Mouse (Mus musculus) lung, adult 2 months (tissue): ENCODE data around the gene Tm9sf2. TPM values are rescaled to one million over a fixed set of nuclear protein-coding genes. Genes with fewer than 3 reads are reported as not detected.

Experiments
- DNase-seq: peaks from one replicate; pipeline ENCODE4 v3.0.0; 2022
- H3K4me1 ChIP-seq: fragments of 200-500 bp; 2 replicates; pipeline ENCODE4 v1.6.1; 2011; ENCODE audit warnings: low read length; ENCODE audit not compliant: control insufficient read depth, insufficient read depth
- H3K4me3 ChIP-seq: fragments of 200-500 bp; replicated peaks from 2 replicates; pipeline ENCODE3; 2011; ENCODE audit warnings: low read depth, mild to moderate bottlenecking, control low read depth, low read length; ENCODE audit errors: extremely low read depth
- CTCF ChIP-seq: fragments of 200-500 bp; IDR thresholded peaks from 2 replicates; pipeline ENCODE4 v1.5.1; 2011; ENCODE audit warnings: mild to moderate bottlenecking, low read length, control low read depth; ENCODE audit not compliant: insufficient read depth
- POLR2A ChIP-seq: fragments of 200-500 bp; IDR thresholded peaks from 2 replicates; pipeline ENCODE4 v1.6.1; 2011; ENCODE audit warnings: low read depth, mild to moderate bottlenecking, control low read depth, low read length, borderline replicate concordance; ENCODE audit errors: extremely low read depth
- WGBS: fragments of 180-500 bp; shearing (Covaris S2); methylation state at CpG from one replicate; pipeline ENCODE4 v1.1.7; 2018; 5-methylcytosine and 5-hydroxymethylcytosine counted together
- polyA plus RNA-seq: library from polyadenylated mRNA; depleted of rRNA; stranded (reverse); fragments of >200 nt; gene quantifications from 2 replicates; pipeline ENCODE4 v1.2.3, GENCODE M21; 2012

Tm9sf2 gene
- polyA plus RNA-seq, 1 experiment = 188 TPM

DNA sequence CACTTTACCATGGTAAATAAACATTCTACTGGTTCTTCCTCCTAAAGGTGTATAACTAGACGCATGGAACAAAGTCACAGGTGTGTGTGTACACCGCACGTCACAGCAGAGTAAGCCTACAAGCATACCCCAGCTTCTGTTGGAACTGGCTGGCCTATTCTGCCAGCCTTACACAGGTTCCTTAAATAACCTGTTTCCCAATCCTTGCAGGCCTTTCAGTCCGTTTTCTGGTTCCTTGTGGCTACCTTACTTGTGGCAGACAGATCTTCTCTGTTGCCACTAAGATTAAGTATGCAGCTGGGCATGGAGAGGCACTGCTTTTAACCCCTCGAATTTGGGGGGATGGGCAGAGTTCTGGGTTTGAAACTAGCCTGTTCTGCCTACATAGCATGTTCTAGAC, 5.5 kb downstream of the Tm9sf2 start:
- no peak for DNase-seq
- Histone ChIP-seq H3K4me1 (peaks cover 12% of the 10 kb centered on the region), H3K4me3 (no peak overlapping the region)
- TF ChIP-seq CTCF = no peak
- TF ChIP-seq POLR2A = no peak
- WGBS = 75% methylated on average over 5 of the region's 5 CpGs

GRCm38 (mm10) chr14:122116200-122116599, 9.4 kb downstream of the Tm9sf2 start:
- TF ChIP-seq CTCF = no peak
- TF ChIP-seq POLR2A = no peak
- DNase-seq = no peak
- WGBS = 85% methylated on average over 1 of the region's 1 CpGs
- Histone ChIP-seq H3K4me1 (no peaks in the 10 kb centered on the region; the same call in 1 of the 2 replicates), H3K4me3 (no peak overlapping the region)

DNA sequence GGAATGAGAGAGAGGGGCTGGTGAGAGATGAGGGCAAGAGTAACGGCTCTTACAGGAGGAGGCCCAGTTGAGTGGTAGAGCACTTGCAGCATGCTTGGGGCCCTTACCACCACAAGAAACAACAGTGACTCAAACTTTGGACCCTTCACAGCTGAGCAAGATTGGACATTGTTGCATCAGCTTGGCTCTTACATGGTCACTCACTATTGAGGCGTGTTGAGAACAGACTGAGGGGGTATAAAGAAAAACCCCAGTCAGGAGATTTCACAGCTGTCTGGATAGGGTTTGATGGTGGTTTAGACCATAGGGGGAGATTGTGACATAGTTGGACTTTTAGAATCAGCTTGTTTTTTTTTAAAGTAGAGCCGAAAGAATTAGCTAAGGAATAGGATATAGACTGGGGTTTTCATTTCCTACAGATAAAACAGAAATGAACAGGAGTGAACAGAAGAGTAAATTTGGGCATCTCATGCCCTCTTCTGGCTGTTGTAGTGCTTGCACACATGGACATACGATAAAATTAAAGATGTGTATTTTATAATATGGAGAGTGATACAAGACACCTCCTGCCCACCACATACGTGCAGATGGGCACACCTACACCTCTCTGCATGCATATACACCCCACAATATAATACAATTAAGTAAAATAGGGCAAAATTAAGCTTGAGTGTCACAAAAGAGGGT, 23.4 kb downstream of the Tm9sf2 start:
- TF ChIP-seq CTCF (no peak), POLR2A (no peak)
- Histone ChIP-seq H3K4me1 (no peaks in the 10 kb centered on the region), H3K4me3 (no peak overlapping the region)
- DNase-seq = no peak
- WGBS = 59% methylated on average over 5 of the region's 5 CpGs

DNA sequence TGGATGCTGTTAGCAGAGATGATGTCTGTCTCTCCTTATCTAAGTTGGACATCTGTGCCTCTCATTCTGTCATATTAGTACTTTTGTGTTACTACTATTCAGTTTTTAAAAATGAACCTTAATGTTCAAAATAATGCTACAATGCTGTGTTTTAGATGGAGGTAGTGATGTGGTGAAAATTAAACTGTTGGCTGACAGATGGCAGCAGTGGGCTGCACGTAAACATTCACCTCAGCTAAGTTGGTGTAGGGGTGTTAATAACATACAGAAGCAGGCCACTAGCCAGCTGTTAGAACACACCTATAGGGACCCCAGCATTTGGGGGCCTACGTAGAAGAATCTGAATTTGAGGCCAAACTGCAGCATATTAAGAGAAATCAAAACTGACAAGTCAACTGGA, 24.8 kb downstream of the Tm9sf2 start:
- WGBS = 95% methylated on average over 2 of the region's 2 CpGs
- no peak for DNase-seq
- no peak for TF ChIP-seq CTCF
- no peak for TF ChIP-seq POLR2A

GRCm38 (mm10) chr14:122136368-122136928, 29.6 kb downstream of the Tm9sf2 start:
- no peak for DNase-seq
- WGBS = 86% methylated on average over 3 of the region's 3 CpGs
- no peak for TF ChIP-seq POLR2A
- no peak for TF ChIP-seq CTCF
- Histone ChIP-seq H3K4me3 (no peak overlapping the region), H3K4me1 (no peaks in the 10 kb centered on the region)

More for the DNA sequence above, 24.8 kb downstream of the Tm9sf2 start:
- Histone ChIP-seq H3K4me3 (no peak overlapping the region), H3K4me1 (no peaks in the 10 kb centered on the region)

GRCm38 (mm10) chr14:122137234-122137633, 30.4 kb downstream of the Tm9sf2 start:
- no peak overlapping the region for H3K4me3 ChIP-seq
- DNase-seq = no peak
- no peak for TF ChIP-seq CTCF
- H3K4me1 ChIP-seq = no peaks in the 10 kb centered on the region
- 60% methylated on average over 7 of the region's 7 CpGs for WGBS

DNA sequence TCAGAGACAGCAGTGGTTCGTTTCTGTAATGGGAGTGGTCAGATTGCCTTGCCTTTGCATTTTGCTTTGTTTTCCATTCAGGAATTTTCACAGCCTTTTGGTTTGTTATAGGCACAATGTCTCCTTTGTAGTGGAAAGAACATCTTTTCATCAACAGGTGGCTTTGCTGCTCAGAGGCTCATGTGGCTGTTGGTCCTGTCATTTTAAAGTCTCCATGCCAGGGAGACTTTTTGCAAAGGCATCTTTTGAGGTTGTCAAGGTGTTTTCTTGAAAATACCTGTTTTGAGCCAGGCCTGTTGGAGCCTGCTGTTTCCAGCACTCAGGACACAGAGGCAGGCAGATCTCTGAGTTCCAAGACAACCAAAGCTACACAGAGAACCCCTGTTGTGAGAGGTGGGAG, 33.3 kb downstream of the Tm9sf2 start:
- TF ChIP-seq POLR2A (no peak), CTCF (no peak)
- Histone ChIP-seq H3K4me1 (no peaks in the 10 kb centered on the region), H3K4me3 (no peak overlapping the region)
- DNase-seq = no peak
- WGBS = 56% methylated on average over 1 of the region's 1 CpGs

- WGBS = 59% methylated on average over 4 of the region's 4 CpGs
- H3K4me3 ChIP-seq = no peak overlapping the region
- no peak for DNase-seq
- TF ChIP-seq CTCF (no peak), POLR2A (no peak)
- H3K4me1 ChIP-seq = no peaks in the 10 kb centered on the region
Measured at GRCm38 (mm10) chr14:122143585-122144269, 36.9 kb downstream of the Tm9sf2 start.

GRCm38 (mm10) chr14:122145374-122145773, 38.5 kb downstream of the Tm9sf2 start:
- no peaks in the 10 kb centered on the region for H3K4me1 ChIP-seq
- H3K4me3 ChIP-seq = no peak overlapping the region
- WGBS = 50% methylated on average over 1 of the region's 1 CpGs
- DNase-seq = no peak
- TF ChIP-seq POLR2A (no peak), CTCF (no peak)

GRCm38 (mm10) chr14:122150616-122151015, 43.8 kb downstream of the Tm9sf2 start:
- no peak overlapping the region for H3K4me3 ChIP-seq
- no peaks in the 10 kb centered on the region for H3K4me1 ChIP-seq
- DNase-seq = no peak
- 77% methylated on average over 5 of the region's 5 CpGs for WGBS
- TF ChIP-seq CTCF (no peak), POLR2A (no peak)
